Mouse (Mus musculus): Measurements from ENCODE around the gene Samd9l. TPM values are rescaled to one million over a fixed set of nuclear protein-coding genes. Genes with fewer than 3 reads are reported as not detected.
A peak's percentile ranks its signal among the peaks of the same experiment; 100 is the strongest.
"Not testable (repeated sequence)": the region's sequence is repeated elsewhere in the genome, so short reads cannot be mapped to it uniquely, and the experiment has no call there.

Gene Samd9l
- polyA plus RNA-seq (2012; rRNA removed), result 0.41 and 0.48 TPM in 2 replicates

- 0 out of 2 replicates have a peak within 1 kb of the TSS, but pooled peaks have one; percentile 29 for H3K27ac ChIP-seq (ENCODE audit: control insufficient read depth, insufficient read depth, low read depth, low read length)
- H3K4me1 ChIP-seq (ENCODE audit: control insufficient read depth, insufficient read depth, low read length); H3K27me3 ChIP-seq (ENCODE audit: control insufficient read depth, insufficient read depth, low read length); H3K36me3 ChIP-seq (ENCODE audit: control insufficient read depth, insufficient read depth, low read length): not testable (repeated sequence)
- peak within 1 kb of the TSS; percentile 1; the same call in 1 of the 2 replicates for H3K4me3 ChIP-seq (ENCODE audit: control insufficient read depth, low read depth, low read length)
Observed at GRCm38 (mm10) chr6:3399340-3400068, at the start of gene Samd9l. Samd9l (minus strand) TSS chr6:3399572.

DNA sequence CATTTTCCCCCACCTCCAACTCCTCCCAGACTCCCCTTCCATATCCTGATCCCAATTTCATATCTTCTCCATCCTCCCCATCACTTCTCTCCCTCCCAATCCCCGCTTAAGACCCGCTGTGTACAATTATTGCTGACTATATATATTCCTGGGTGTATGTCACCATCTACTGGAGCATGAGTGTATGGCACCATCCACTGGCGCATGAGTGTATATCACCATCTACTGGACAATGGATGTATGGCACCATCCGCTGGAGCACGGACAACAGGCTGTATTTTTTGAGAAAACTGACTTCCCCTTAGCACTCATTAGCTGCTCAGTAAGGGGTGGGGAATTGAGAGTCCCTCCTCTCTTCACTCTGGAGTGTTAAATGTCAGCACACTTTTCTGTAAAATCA is 48.0 kb upstream of the Samd9l start:
- Histone ChIP-seq H3K27ac (ENCODE audit: control insufficient read depth, insufficient read depth, low read depth, low read length) (no peak overlapping the region), H3K4me3 (ENCODE audit: control insufficient read depth, low read depth, low read length) (no peak overlapping the region), H3K27me3 (ENCODE audit: control insufficient read depth, insufficient read depth, low read length) (no peaks in the 10 kb centered on the region), H3K36me3 (ENCODE audit: control insufficient read depth, insufficient read depth, low read length) (no peaks in the 10 kb centered on the region), H3K4me1 (ENCODE audit: control insufficient read depth, insufficient read depth, low read length) (no peaks in the 10 kb centered on the region)
- TF ChIP-seq POLR2A (IDR thresholded peaks at IDR 0.05; ENCODE audit: control insufficient read depth, low read depth, low read length), result no peak
- TF ChIP-seq CTCF (IDR thresholded peaks at IDR 0.05; ENCODE audit: control insufficient read depth, insufficient read depth, insufficient replicate concordance, low read depth, low read length), result peak; percentile 68; the same call in 1 of the 2 replicates

GRCm38 (mm10) chr6:3443905-3444304 is 44.5 kb upstream of the Samd9l start:
- no peak for TF ChIP-seq CTCF (IDR thresholded peaks at IDR 0.05; ENCODE audit: control insufficient read depth, insufficient read depth, insufficient replicate concordance, low read depth, low read length)
- no peak for TF ChIP-seq POLR2A (IDR thresholded peaks at IDR 0.05; ENCODE audit: control insufficient read depth, low read depth, low read length)
- Histone ChIP-seq H3K4me3 (ENCODE audit: control insufficient read depth, low read depth, low read length) (no peak overlapping the region), H3K4me1 (ENCODE audit: control insufficient read depth, insufficient read depth, low read length) (no peaks in the 10 kb centered on the region)

GRCm38 (mm10) chr6:3436087-3436486 is 36.7 kb upstream of the Samd9l start:
- no peaks in the 10 kb centered on the region for H3K27me3 ChIP-seq (ENCODE audit: control insufficient read depth, insufficient read depth, low read length)
- no peak overlapping the region for H3K4me3 ChIP-seq (ENCODE audit: control insufficient read depth, low read depth, low read length)
- H3K4me1 ChIP-seq (ENCODE audit: control insufficient read depth, insufficient read depth, low read length), result no peaks in the 10 kb centered on the region
- H3K27ac ChIP-seq (ENCODE audit: control insufficient read depth, insufficient read depth, low read depth, low read length), result no peak overlapping the region
- H3K36me3 ChIP-seq (ENCODE audit: control insufficient read depth, insufficient read depth, low read length), result no peaks in the 10 kb centered on the region
- TF ChIP-seq POLR2A (IDR thresholded peaks at IDR 0.05; ENCODE audit: control insufficient read depth, low read depth, low read length), result no peak

More at GRCm38 (mm10) chr6:3443905-3444304, 44.5 kb upstream of the Samd9l start:
- Histone ChIP-seq H3K36me3 (ENCODE audit: control insufficient read depth, insufficient read depth, low read length) (no peaks in the 10 kb centered on the region), H3K27me3 (ENCODE audit: control insufficient read depth, insufficient read depth, low read length) (no peaks in the 10 kb centered on the region), H3K27ac (ENCODE audit: control insufficient read depth, insufficient read depth, low read depth, low read length) (no peak overlapping the region)

DNA sequence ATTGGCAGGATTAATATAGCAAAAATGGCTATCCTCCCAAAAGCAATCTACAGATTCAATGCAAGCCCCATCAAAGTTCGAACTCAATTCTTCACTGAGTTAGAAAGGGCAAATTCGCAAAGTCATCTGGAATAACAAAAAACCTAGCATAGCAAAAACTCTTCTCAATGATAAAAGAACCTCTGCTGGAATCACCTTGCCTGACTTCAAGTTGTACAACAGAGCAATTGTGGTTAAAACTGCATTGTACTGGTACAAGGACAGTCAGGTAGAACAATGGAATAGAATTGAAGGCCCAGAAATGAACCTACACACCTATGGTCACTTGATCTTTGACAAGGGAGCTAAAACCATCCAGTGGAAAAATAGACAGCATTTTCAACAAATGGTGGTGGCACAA is 31.6 kb upstream of the Samd9l start:
- not testable (repeated sequence) for H3K27ac ChIP-seq (ENCODE audit: control insufficient read depth, insufficient read depth, low read depth, low read length); H3K4me1 ChIP-seq (ENCODE audit: control insufficient read depth, insufficient read depth, low read length); H3K36me3 ChIP-seq (ENCODE audit: control insufficient read depth, insufficient read depth, low read length); H3K27me3 ChIP-seq (ENCODE audit: control insufficient read depth, insufficient read depth, low read length); H3K4me3 ChIP-seq (ENCODE audit: control insufficient read depth, low read depth, low read length)

DNA sequence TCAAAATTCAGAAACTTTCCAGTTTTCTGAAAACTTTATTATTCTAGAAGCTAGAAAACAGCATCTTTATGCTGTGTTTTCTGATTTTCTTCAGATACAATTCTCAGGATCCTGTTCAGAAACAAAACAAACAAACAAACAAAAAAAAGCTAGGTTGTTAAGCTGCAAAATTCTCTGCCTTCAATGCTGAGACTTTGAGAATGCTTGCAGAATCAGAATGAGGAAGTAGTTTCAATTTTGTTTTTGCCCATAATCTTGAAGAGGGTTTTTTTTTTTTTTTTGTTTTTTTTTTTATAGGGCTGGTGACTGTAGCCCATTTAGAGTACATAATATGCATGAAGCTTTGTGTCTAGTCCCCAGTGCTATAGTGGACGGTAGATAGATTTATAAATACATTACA is 27.7 kb upstream of the Samd9l start:
- H3K36me3 ChIP-seq (ENCODE audit: control insufficient read depth, insufficient read depth, low read length), result no peaks in the 10 kb centered on the region
- TF ChIP-seq POLR2A (IDR thresholded peaks at IDR 0.05; ENCODE audit: control insufficient read depth, low read depth, low read length), result no peak
- TF ChIP-seq CTCF (IDR thresholded peaks at IDR 0.05; ENCODE audit: control insufficient read depth, insufficient read depth, insufficient replicate concordance, low read depth, low read length), result no peak
- no peak overlapping the region for H3K4me3 ChIP-seq (ENCODE audit: control insufficient read depth, low read depth, low read length)
- H3K27me3 ChIP-seq (ENCODE audit: control insufficient read depth, insufficient read depth, low read length), result no peaks in the 10 kb centered on the region
- H3K4me1 ChIP-seq (ENCODE audit: control insufficient read depth, insufficient read depth, low read length), result no peaks in the 10 kb centered on the region
- no peak overlapping the region for H3K27ac ChIP-seq (ENCODE audit: control insufficient read depth, insufficient read depth, low read depth, low read length)

- not testable (repeated sequence) for H3K27ac ChIP-seq (ENCODE audit: control insufficient read depth, insufficient read depth, low read depth, low read length); H3K36me3 ChIP-seq (ENCODE audit: control insufficient read depth, insufficient read depth, low read length); H3K4me1 ChIP-seq (ENCODE audit: control insufficient read depth, insufficient read depth, low read length); H3K27me3 ChIP-seq (ENCODE audit: control insufficient read depth, insufficient read depth, low read length); H3K4me3 ChIP-seq (ENCODE audit: control insufficient read depth, low read depth, low read length)
Observed at GRCm38 (mm10) chr6:3425333-3425732, 26.0 kb upstream of the Samd9l start.

DNA sequence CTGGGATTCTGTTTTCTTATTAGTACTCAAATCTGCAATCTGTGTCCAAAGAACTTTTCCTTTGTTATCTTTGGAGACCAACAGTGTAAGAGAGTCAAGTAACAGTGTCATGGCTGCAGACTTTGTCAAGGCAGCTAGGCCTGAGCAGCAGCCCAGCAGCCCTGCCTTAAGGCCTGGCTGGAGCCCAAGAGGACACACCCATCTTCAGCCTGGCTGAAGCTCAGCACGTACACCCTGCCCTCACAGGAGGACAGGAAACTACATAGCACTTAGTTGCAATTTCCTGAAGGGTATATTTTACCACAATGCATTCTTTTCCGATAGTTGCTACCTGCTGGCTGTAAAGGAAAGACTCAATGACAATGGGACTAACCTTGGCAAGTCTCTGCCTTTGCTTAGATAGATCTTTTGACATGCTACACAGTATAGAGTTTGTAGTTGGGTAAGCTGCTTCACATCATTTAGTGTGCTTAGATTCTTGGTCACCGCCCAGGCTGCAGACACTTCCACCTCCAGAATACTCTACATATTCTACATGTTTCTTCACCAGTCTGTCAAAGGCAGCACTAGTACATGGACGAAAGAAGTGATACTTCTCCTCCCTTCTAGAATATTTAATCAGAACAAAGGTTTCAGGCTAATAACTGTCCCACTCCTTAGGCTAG is 25.4 kb upstream of the Samd9l start:
- H3K4me1 ChIP-seq (ENCODE audit: control insufficient read depth, insufficient read depth, low read length); H3K27me3 ChIP-seq (ENCODE audit: control insufficient read depth, insufficient read depth, low read length); H3K27ac ChIP-seq (ENCODE audit: control insufficient read depth, insufficient read depth, low read depth, low read length); H3K4me3 ChIP-seq (ENCODE audit: control insufficient read depth, low read depth, low read length); H3K36me3 ChIP-seq (ENCODE audit: control insufficient read depth, insufficient read depth, low read length): not testable (repeated sequence)

GRCm38 (mm10) chr6:3397182-3397906 is 2.0 kb downstream of the Samd9l start:
- H3K4me1 ChIP-seq (ENCODE audit: control insufficient read depth, insufficient read depth, low read length); H3K4me3 ChIP-seq (ENCODE audit: control insufficient read depth, low read depth, low read length); H3K27me3 ChIP-seq (ENCODE audit: control insufficient read depth, insufficient read depth, low read length); H3K36me3 ChIP-seq (ENCODE audit: control insufficient read depth, insufficient read depth, low read length); H3K27ac ChIP-seq (ENCODE audit: control insufficient read depth, insufficient read depth, low read depth, low read length): not testable (repeated sequence)

GRCm38 (mm10) chr6:3395921-3396611 is 3.3 kb downstream of the Samd9l start:
- not testable (repeated sequence) for H3K4me3 ChIP-seq (ENCODE audit: control insufficient read depth, low read depth, low read length); H3K4me1 ChIP-seq (ENCODE audit: control insufficient read depth, insufficient read depth, low read length); H3K36me3 ChIP-seq (ENCODE audit: control insufficient read depth, insufficient read depth, low read length); H3K27me3 ChIP-seq (ENCODE audit: control insufficient read depth, insufficient read depth, low read length); H3K27ac ChIP-seq (ENCODE audit: control insufficient read depth, insufficient read depth, low read depth, low read length)

All from testis, adult 2 months (tissue).